Mouse (Mus musculus) fibroblast of lung, adult 2 months (primary cell): ENCODE data around the gene Dnah2.

Experiments used
- DNase-seq: peaks from one replicate; pipeline ENCODE4 v3.0.0-alpha.2; 2011; ENCODE audit warnings: low read depth

Dnah2 gene

GRCm38 (mm10) chr11:69418481-69419442 is 130.1 kb downstream of the Dnah2 start:
- DNase-seq: peak; percentile 99

- peak; percentile 90 for DNase-seq
These were observed 131.2 kb downstream of the Dnah2 start for GRCm38 (mm10) chr11:69417449-69418384.

GRCm38 (mm10) chr11:69416921-69417448 is 131.9 kb downstream of the Dnah2 start:
- no peak for DNase-seq

GRCm38 (mm10) chr11:69416509-69416908 is 132.4 kb downstream of the Dnah2 start:
- DNase-seq: no peak

- no peak for DNase-seq
These were observed 133.1 kb downstream of the Dnah2 start for GRCm38 (mm10) chr11:69415668-69416451.

GRCm38 (mm10) chr11:69415327-69415667 is 133.6 kb downstream of the Dnah2 start:
- DNase-seq: no peak

- DNase-seq: no peak
These were observed 134.2 kb downstream of the Dnah2 start for GRCm38 (mm10) chr11:69414421-69415326.

- DNase-seq: no peak
These were observed 135.4 kb downstream of the Dnah2 start, which contains the start of gene Kdm6b for GRCm38 (mm10) chr11:69413221-69414181. TSS of gene Kdm6b (minus strand) at chr11:69413675.

- no peak for DNase-seq
These were observed 136.4 kb downstream of the Dnah2 start for GRCm38 (mm10) chr11:69412548-69412947.

- DNase-seq: no peak
These were observed 137.2 kb downstream of the Dnah2 start for GRCm38 (mm10) chr11:69411538-69412203.

GRCm38 (mm10) chr11:69411073-69411535 is 137.8 kb downstream of the Dnah2 start:
- DNase-seq: peak; percentile 87

GRCm38 (mm10) chr11:69410310-69411072 is 138.4 kb downstream of the Dnah2 start:
- DNase-seq: peak; percentile 83

GRCm38 (mm10) chr11:69410045-69410309 is 138.9 kb downstream of the Dnah2 start:
- DNase-seq: no peak

GRCm38 (mm10) chr11:69409378-69410044 is 139.4 kb downstream of the Dnah2 start:
- DNase-seq: no peak

GRCm38 (mm10) chr11:69408541-69409377 is 140.2 kb downstream of the Dnah2 start:
- DNase-seq: peak; percentile 93

GRCm38 (mm10) chr11:69407724-69408004 is 141.2 kb downstream of the Dnah2 start:
- DNase-seq: no peak
